Mouse (Mus musculus): Measurements from ENCODE around the gene Oxsr1. TPM values are rescaled to one million over a fixed set of nuclear protein-coding genes. Genes with fewer than 3 reads are reported as not detected.
"Not testable (repeated sequence)": the region's sequence is repeated elsewhere in the genome, so short reads cannot be mapped to it uniquely, and the experiment has no call there.

The Oxsr1 gene
- polyA plus RNA-seq (2015; fragmentation: Nextera tagmentation; extraction: Ambion mirVana): 12.0 and 12.1 TPM in 2 replicates

DNA sequence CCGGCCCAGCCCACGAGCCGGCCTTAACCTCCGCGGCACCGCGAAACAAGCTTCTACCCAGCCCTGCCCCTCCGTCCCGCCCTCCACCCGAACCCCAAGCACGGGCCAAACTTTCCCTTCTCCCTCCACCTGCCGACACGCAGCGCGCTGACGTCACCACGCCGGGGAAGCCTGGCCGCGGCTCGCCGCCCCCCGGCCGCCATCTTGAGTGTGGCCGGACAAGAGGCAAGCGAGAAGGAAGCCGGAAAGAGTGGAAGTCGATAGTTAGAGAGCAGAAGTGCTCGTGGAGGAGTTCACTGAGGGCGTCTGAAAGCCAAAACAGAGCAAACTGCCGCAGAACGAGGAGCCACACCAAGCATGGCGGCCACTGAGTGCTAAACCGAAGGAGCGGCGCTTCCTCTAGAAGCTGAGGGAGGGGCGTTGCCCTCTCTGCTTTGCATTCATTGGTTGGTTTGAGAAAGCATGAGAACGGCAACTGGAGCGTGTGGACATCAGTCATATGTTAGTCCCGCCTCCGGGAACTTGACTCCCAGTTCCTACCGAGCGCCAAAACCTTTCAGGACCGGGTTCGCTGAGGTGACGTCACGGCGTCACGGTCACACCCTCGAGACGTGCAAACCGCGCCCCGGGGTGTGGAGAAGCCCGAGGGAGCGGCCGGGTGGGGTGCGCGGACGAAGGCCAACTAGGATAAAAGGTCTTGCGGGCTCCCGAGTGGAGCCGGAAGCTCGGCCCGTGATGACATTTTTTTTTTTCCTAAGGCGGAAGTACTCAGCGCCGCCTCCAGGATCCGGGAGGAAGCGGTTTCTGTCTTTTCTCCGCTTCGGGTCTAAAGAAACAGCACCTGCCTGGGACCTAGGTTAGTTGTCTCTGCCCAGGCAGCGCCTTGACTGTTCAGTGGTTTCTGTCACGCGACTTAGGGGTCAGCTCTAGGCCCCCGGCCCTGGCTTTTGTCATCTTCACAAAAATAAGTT, at the start of gene Oxsr1:
Gene Oxsr1, minus strand, starts transcription at position 139 of the 971 bp plus-strand sequence.
- Histone ChIP-seq H3K4me3 (replicated peaks) (peak within 1 kb of the TSS; percentile 95), H3K9me3 (no peaks in the 10 kb centered on the region), H3K27ac (peak within 1 kb of the TSS; percentile 91), H3K36me3 (no peaks in the 10 kb centered on the region), H3K4me1 (replicated peaks) (peaks cover 7% of the 10 kb centered on the region; the same call in 1 of the 2 replicates), H3K27me3 (replicated peaks) (no peaks in the 10 kb centered on the region), H3K4me2 (replicated peaks) (peak within 1 kb of the TSS; percentile 94), H3K9ac (peak within 1 kb of the TSS; percentile 81)
- peak; percentile 99 for ATAC-seq
- under 1% methylated on average over 74 of the region's 76 CpGs for whole genome bisulfite sequencing

DNA sequence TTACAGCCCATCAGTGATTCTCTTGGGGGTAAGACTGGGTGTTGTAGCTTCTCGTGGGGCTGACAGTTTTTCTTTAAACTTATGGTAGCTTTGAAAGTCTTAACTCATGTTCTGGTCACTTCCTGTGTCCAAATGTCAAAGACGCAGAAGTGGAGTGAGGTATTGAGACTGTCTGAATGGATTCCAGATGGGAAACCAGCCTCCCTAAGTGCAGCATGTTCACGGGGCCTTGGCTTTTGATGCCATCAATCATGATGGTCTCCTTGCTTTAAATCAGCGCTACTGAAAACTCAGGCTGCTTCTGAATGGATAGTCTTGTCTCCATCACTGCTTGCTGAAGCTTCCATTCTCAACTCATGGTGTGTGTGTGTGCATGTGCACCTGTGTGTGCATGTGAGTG, 49.0 kb upstream of the Oxsr1 start:
- 75% methylated on average over 4 of the region's 4 CpGs for WGBS
- no peaks in the 10 kb centered on the region for H3K4me1 ChIP-seq (replicated peaks)
- no peaks in the 10 kb centered on the region for H3K9me3 ChIP-seq
- H3K4me3 ChIP-seq (replicated peaks): no peak overlapping the region
- H3K27me3 ChIP-seq (replicated peaks): no peaks in the 10 kb centered on the region
- peaks cover 7% of the 10 kb centered on the region; the same call in 1 of the 2 replicates for H3K36me3 ChIP-seq
- no peak for ATAC-seq
- no peak overlapping the region for H3K9ac ChIP-seq
- H3K27ac ChIP-seq: no peak overlapping the region
- H3K4me2 ChIP-seq (replicated peaks): no peak overlapping the region

DNA sequence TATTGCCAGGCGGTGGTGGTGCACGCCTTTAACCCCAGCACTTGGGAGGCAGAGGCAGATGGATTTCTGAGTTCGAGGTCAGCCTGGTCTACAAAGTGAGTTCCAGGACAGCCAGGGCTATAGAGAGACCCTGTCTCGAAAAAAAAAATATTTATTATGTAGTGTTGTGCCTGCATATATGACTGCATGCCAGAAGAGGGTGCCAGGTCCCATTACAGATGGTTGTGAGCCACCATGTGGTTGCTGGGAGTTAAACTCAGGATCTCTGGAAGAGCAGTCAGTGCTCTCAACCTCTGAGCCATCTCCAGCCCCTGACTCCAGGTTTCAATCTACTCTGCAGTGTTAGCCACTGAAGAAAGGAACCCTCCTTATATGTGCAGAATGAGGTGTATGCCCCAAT, 48.5 kb upstream of the Oxsr1 start:
- not testable (repeated sequence) for H3K36me3 ChIP-seq; H3K27me3 ChIP-seq (replicated peaks); H3K4me2 ChIP-seq (replicated peaks); H3K4me3 ChIP-seq (replicated peaks); H3K9me3 ChIP-seq; H3K4me1 ChIP-seq (replicated peaks); H3K9ac ChIP-seq; ATAC-seq; H3K27ac ChIP-seq
- 83% methylated on average over 4 of the region's 4 CpGs for WGBS

DNA sequence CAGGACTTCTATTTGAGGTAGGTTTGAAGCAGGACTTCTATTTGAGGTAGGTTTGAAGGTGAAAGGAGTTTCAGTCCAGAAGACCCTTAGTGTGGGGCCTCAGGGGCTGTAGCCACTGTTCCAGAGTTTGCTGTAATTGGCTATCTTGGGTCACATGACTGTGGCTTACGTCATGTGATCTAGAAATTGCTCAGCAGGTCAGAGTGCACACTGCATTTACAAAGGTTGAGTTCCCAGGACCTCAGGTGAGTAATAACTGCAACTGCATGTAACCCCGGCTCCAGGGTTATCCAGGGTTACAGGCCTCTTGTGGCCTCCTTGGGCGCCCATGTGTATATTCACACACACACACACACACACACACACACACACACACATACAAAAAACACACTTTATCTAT, 46.1 kb upstream of the Oxsr1 start:
- peak; percentile 45; the same call in 1 of the 2 replicates for ATAC-seq
- peaks cover 7% of the 10 kb centered on the region; the same call in 1 of the 2 replicates for H3K36me3 ChIP-seq
- no peak overlapping the region for H3K27ac ChIP-seq
- no peaks in the 10 kb centered on the region for H3K27me3 ChIP-seq (replicated peaks)
- 85% methylated on average over 3 of the region's 3 CpGs for WGBS
- no peak overlapping the region for H3K9ac ChIP-seq
- no peaks in the 10 kb centered on the region for H3K4me1 ChIP-seq (replicated peaks)
- H3K9me3 ChIP-seq: no peaks in the 10 kb centered on the region
- H3K4me3 ChIP-seq (replicated peaks): no peak overlapping the region
- no peak overlapping the region for H3K4me2 ChIP-seq (replicated peaks)

DNA sequence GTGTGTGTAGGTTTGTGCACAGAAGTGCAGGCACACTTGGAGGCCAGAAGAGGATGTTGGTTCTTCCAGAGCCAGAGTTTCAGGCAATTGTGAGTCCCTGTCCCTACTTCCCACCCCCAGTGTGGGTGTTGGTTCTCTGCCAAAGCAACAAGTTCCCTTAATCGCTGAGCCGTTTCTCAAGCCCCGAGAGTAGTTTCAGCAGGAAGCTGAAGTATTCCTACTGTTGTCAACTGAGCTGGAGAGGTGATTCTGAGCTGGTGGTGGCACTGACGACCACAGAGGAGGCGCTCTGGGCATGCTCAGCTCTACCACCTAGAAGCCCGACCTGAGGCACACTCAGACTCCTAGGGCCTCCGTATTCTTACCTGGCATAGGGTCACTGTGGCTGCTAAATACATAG, 43.1 kb upstream of the Oxsr1 start, which contains the start of gene Slc22a14:
Gene Slc22a14, minus strand, starts transcription at position 270 of the 400 bp plus-strand sequence.
- no peak for ATAC-seq
- H3K4me3 ChIP-seq (replicated peaks): no peak within 1 kb of the TSS
- H3K9me3 ChIP-seq: no peaks in the 10 kb centered on the region
- peaks cover 7% of the 10 kb centered on the region; the same call in 1 of the 2 replicates for H3K36me3 ChIP-seq
- H3K27me3 ChIP-seq (replicated peaks): no peaks in the 10 kb centered on the region
- WGBS: 73% methylated on average over 7 of the region's 7 CpGs
- H3K4me1 ChIP-seq (replicated peaks): no peaks in the 10 kb centered on the region
- no peak within 1 kb of the TSS for H3K4me2 ChIP-seq (replicated peaks)
- H3K9ac ChIP-seq: no peak within 1 kb of the TSS
- H3K27ac ChIP-seq: no peak within 1 kb of the TSS

DNA sequence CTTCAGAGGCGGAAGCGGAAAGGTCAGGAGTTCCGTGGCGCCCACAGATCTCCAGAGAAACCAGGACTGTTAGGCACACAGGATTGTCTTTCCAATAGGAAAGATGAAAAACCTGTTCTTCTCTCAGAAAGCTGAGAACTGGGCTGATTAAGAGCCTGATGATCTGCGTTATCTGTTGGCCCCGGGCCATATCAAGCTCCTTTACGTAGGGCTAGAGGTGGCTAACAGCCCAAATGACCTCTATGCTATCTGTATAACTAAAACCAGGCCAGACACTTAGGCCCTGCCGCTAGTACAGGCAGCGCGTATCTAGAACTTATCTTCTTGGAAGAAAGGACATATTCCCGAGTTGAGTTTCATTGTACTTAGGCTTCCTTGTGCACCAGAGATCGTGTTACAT, 41.0 kb upstream of the Oxsr1 start:
- Histone ChIP-seq H3K9ac (no peak overlapping the region), H3K27me3 (replicated peaks) (no peaks in the 10 kb centered on the region), H3K4me1 (replicated peaks) (0 out of 2 replicates have a peak, but pooled peaks cover 2% of the 10 kb centered on the region), H3K4me3 (replicated peaks) (no peak overlapping the region), H3K36me3 (peaks cover 7% of the 10 kb centered on the region; the same call in 1 of the 2 replicates), H3K9me3 (no peaks in the 10 kb centered on the region), H3K27ac (no peak overlapping the region), H3K4me2 (replicated peaks) (no peak overlapping the region)
- WGBS: 74% methylated on average over 12 of the region's 12 CpGs
- ATAC-seq: peak; percentile 73

DNA sequence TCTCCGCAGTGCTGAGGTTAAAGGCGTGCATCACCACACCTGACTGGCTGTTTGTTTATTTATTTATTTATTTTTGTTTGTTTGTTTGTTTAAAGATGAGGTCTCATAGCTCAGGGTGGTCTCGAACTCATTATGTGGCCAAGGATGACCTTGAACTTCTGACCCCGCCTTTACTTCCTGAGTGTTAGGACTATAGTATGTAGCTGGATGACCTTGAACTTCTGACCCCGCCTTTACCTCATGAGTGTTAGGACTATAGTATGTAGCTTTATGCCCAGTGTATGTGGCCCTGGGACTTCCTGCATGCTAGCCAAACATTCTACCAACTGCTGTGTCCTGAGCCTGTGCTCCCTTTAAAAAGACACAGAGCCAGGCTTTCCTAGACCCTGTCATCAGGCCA, 39.2 kb upstream of the Oxsr1 start:
- no peaks in the 10 kb centered on the region for H3K9me3 ChIP-seq
- H3K9ac ChIP-seq: no peak overlapping the region
- ATAC-seq: no peak
- no peak overlapping the region for H3K4me3 ChIP-seq (replicated peaks)
- no peak overlapping the region for H3K27ac ChIP-seq
- 0 out of 2 replicates have a peak, but pooled peaks cover 6% of the 10 kb centered on the region for H3K4me1 ChIP-seq (replicated peaks)
- H3K4me2 ChIP-seq (replicated peaks): no peak overlapping the region
- H3K27me3 ChIP-seq (replicated peaks): no peaks in the 10 kb centered on the region
- H3K36me3 ChIP-seq: no peaks in the 10 kb centered on the region
- WGBS: 90% methylated on average over 5 of the region's 5 CpGs

DNA sequence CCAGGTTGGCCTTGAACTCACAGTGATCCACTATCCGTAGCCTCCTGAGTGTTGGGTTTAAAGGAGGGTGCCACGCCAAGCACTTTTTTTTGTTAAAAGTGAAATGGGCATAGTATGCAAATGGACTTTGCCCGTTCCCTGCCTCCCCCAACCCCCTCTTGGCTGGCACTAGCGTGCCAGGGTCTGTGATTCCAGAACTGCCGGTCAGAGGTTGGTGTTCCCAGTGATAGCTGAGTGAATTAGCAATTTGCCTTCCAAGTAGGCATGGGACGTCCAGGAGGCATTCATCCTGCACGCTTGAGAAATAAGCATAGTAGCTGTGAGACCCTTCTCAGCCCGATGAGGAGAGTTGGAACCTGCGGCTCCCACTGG, 35.8 kb upstream of the Oxsr1 start:
- Histone ChIP-seq H3K27me3 (replicated peaks) (no peaks in the 10 kb centered on the region), H3K4me2 (replicated peaks) (peak overlapping the region; percentile 91), H3K27ac (no peak overlapping the region), H3K4me1 (replicated peaks) (0 out of 2 replicates have a peak, but pooled peaks cover 6% of the 10 kb centered on the region), H3K9me3 (no peaks in the 10 kb centered on the region), H3K36me3 (no peaks in the 10 kb centered on the region), H3K4me3 (replicated peaks) (peak overlapping the region; percentile 78), H3K9ac (peak overlapping the region; percentile 82)
- ATAC-seq: no peak; the same call in 1 of the 2 replicates
- WGBS: 36% methylated on average over 9 of the region's 9 CpGs

DNA sequence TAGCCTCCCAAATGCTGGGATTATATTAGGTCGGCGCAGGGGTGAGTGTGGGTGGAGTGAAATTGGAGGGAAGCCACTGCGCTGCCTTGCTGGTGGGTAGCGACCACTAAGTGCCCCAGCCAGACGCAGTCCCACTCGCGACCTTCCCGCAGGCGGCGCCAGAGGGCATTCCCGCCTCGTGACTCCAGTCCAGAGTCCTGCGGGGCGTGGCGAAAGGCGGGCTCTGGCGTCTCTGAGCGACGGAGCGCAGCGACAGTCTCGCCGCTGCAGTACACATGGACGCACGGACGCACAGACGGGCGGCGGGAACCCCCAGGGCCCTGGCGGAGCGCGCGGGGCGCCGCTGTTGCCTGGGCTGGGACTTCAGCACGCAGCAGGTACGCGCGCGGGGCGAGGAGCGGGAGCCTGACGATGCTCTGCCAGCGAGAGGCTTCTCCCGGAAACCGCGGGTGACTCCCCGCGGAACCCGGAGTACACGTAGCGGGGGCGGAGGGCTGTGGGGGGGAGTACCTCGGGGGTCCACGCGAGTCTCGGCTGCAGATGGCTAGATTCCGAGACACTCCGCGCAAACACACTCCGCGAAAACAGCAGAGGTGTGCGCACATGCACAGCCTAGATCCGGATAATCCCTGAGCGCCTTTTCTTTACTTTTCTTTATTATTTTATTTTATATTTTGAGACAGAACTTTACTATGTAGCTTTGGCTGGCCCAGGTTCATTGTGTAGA, 35.3 kb upstream of the Oxsr1 start, which contains the start of gene Xylb:
Gene Xylb, plus strand, starts transcription at position 51 of the 727 bp plus-strand sequence.
- ATAC-seq: peak; percentile 94
- Histone ChIP-seq H3K4me1 (replicated peaks) (0 out of 2 replicates have a peak, but pooled peaks cover 6% of the 10 kb centered on the region), H3K27ac (no peak within 1 kb of the TSS), H3K36me3 (no peaks in the 10 kb centered on the region), H3K4me2 (replicated peaks) (peak within 1 kb of the TSS; percentile 91), H3K4me3 (replicated peaks) (peak within 1 kb of the TSS; percentile 78), H3K27me3 (replicated peaks) (no peaks in the 10 kb centered on the region), H3K9ac (peak within 1 kb of the TSS; percentile 82), H3K9me3 (no peaks in the 10 kb centered on the region)
- 2% methylated on average over 65 of the region's 65 CpGs for WGBS

DNA sequence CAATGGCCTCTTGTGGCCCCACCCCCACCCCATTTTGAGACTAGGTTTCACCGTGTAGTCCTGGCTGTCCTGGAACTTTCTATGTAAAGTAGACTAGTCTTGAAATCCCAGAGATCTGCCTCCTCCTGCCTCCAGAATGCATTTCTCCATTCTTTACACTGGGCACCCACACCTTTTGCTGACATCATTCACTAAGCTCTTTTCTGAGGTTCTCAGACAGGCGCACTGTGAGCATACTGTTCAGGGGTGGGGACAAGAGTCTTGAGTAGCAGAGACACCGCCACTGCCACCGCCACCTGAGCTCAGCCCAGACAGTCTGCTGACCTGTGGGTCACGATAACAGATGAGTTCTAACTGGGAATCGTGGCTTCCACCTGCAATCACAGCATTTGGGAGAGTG, 33.7 kb upstream of the Oxsr1 start:
- WGBS: 67% methylated on average over 6 of the region's 6 CpGs
- Histone ChIP-seq H3K36me3 (no peaks in the 10 kb centered on the region), H3K9ac (no peak overlapping the region), H3K27ac (no peak overlapping the region), H3K9me3 (no peaks in the 10 kb centered on the region), H3K27me3 (replicated peaks) (no peaks in the 10 kb centered on the region), H3K4me2 (replicated peaks) (no peak overlapping the region), H3K4me3 (replicated peaks) (no peak overlapping the region), H3K4me1 (replicated peaks) (0 out of 2 replicates have a peak, but pooled peaks cover 6% of the 10 kb centered on the region)
- ATAC-seq: no peak

DNA sequence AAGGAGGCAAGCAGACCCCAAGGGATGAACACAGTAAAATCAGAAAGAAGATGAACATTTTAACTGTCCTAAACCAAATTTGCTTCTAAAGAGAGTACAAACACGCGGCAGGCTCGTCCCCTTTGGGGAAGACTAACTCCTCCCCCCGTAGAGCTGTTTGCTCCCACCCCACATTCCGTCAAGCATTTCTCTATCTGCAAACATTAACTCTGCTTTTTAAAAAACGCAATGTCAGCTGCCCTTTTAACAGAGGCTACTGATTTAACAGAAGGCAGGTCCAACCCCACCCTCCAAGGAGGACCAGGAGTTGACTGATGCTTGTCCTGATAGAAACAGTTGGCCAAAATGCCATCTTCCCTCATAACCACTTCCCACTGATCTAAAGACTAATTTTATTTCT, 31.7 kb upstream of the Oxsr1 start:
- ATAC-seq: no peak
- Histone ChIP-seq H3K4me2 (replicated peaks) (no peak overlapping the region), H3K27ac (no peak overlapping the region), H3K4me3 (replicated peaks) (no peak overlapping the region), H3K36me3 (0 out of 2 replicates have a peak, but pooled peaks cover 3% of the 10 kb centered on the region), H3K27me3 (replicated peaks) (no peaks in the 10 kb centered on the region), H3K4me1 (replicated peaks) (0 out of 2 replicates have a peak, but pooled peaks cover 6% of the 10 kb centered on the region), H3K9me3 (no peaks in the 10 kb centered on the region), H3K9ac (no peak overlapping the region)
- 61% methylated on average over 6 of the region's 6 CpGs for WGBS

DNA sequence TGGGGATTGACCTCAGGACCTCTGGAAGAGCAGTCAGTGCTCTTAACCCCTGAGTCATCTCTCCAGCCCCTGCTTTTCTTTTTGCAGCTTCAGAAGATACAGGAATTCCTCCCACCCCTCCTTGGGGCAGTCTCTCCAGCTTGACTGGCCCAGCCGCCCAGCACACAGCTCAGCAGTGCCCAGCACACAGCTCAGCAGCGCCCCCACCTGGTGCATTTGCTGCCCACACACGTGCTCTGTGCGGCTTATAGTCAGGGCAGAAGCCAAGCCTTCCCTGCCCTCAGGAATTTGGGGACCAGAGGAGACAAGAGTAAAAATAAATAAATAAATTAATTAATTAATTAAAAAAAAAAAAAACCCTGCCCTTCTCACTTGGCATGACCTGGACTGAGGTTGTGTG, 29.8 kb upstream of the Oxsr1 start:
- Histone ChIP-seq H3K4me1 (replicated peaks) (no peaks in the 10 kb centered on the region), H3K36me3 (0 out of 2 replicates have a peak, but pooled peaks cover 3% of the 10 kb centered on the region), H3K4me2 (replicated peaks) (no peak overlapping the region), H3K9ac (no peak overlapping the region), H3K4me3 (replicated peaks) (no peak overlapping the region), H3K9me3 (no peaks in the 10 kb centered on the region), H3K27me3 (replicated peaks) (no peaks in the 10 kb centered on the region), H3K27ac (no peak overlapping the region)
- 32% methylated on average over 4 of the region's 4 CpGs for WGBS
- peak; percentile 82 for ATAC-seq
